ENCODE assay signal across 8 mouse cellular contexts in genomic region chr11:109611303-109612149, GRCm38 (mm10). TPM values are rescaled to one million over a fixed set of nuclear protein-coding genes. Genes with fewer than 3 reads are reported as not detected.
A peak's percentile ranks its signal among the peaks of the same experiment; 100 is the strongest.
DNase-seq lines count a peak whose midpoint lies in the region; ATAC-seq lines count a peak whose summit lies in the region.

Wipi1 (minus strand) TSS chr11:109611967.

- DNase-seq in adrenal gland, adult (ENCODE audit: inconsistent age in 2 of 2, low spot score in 1 of 2), result peak; percentile 100
- DNase-seq in embryo, embryonic 10.5 days (ENCODE audit: low spot score), result peak; percentile 99
- peak; percentile 100 for DNase-seq in gastrocnemius, postnatal 14 days
- DNase-seq in left cerebral cortex, postnatal 10 days (ENCODE audit: extremely low spot score in 1 of 2, low spot score in 2 of 2), result peak; percentile 98 to 99
- DNase-seq in right cerebral cortex, postnatal 25 days, result peak; percentile 97
- peak; percentile 99 for DNase-seq in urinary bladder, postnatal 4 days (ENCODE audit: low spot score in 2 of 2)

- intact Hi-C loops in gastrocnemius, postnatal 14 days (cut with DNase I; ENCODE audit: low total_unique reads), result no loop called here
- intact Hi-C loops in left cerebral cortex, postnatal 10 days (cut with DNase I), result no loop called here

- ATAC-seq in inflammation-experienced regulatory T-cells, adult 6 months, result peak; percentile 87
- peak; percentile 80 for ATAC-seq in megakaryocyte-erythroid progenitor cell, adult 5-6 weeks (replicated peaks; ENCODE audit: low FRiP score, low TSS enrichment, poor library complexity, severe bottlenecking)

RNA-seq across cellular contexts. Expression of gene Wipi1, which starts in this region (rescaled TPM):
- total RNA-seq in gastrocnemius, postnatal 14 days (2021), result 10 to 100 TPM; 59.7 to 62.2 TPM
- polyA plus RNA-seq in inflammation-experienced regulatory T-cells, adult 6 months (2017; shearing (Covaris generic)), result under 1 TPM; 0.16 to 0.34 (median 0.16) TPM
- total RNA-seq in left cerebral cortex, postnatal 10 days (2021), result 10 to 100 TPM; 17.2 to 17.5 TPM
- 21.2 and 30.6 TPM in 2 replicates for total RNA-seq in megakaryocyte-erythroid progenitor cell, adult 5-6 weeks (2014; fragmentation: Nextera tagmentation)
- 5.9 and 9.0 TPM in 2 replicates for total RNA-seq in megakaryocyte-erythroid progenitor cell, adult 5-6 weeks (2017)

Comparison
In these comparisons a context has a peak if more than half of its experiments do, and no peak if none do; other contexts are left out.
1. Peak in every context shown above with its lines: DNase-seq and ATAC-seq.
2. Peak in ATAC-seq in inflammation-experienced regulatory T-cells, adult 6 months; RNA of the gene not detected or under 1 TPM.